Mouse (Mus musculus): Measurements from ENCODE around the gene Lamb3. TPM values are rescaled to one million over a fixed set of nuclear protein-coding genes. Genes with fewer than 3 reads are reported as not detected.

Gene Lamb3
- polyA plus RNA-seq, 1 experiment from 2014 or later, result 2.5 TPM

- no peak for TF ChIP-seq CTCF (IDR thresholded peaks at IDR 0.05; ENCODE audit: low read depth)
- no peaks in the 10 kb centered on the region for H3K4me1 ChIP-seq (replicated peaks; ENCODE audit: control insufficient read depth, insufficient read depth, low read length)
- no peak for ATAC-seq
- H3K27me3 ChIP-seq (replicated peaks; ENCODE audit: control insufficient read depth, insufficient read depth, low read length), result no peaks in the 10 kb centered on the region
- H3K36me3 ChIP-seq (ENCODE audit: control insufficient read depth, insufficient read depth), result no peaks in the 10 kb centered on the region
- H3K9ac ChIP-seq (ENCODE audit: low read depth, low read length), result no peak overlapping the region
- no peaks in the 10 kb centered on the region for H3K9me3 ChIP-seq (ENCODE audit: control insufficient read depth)
- H3K4me2 ChIP-seq (replicated peaks; ENCODE audit: low read depth), result no peak overlapping the region
- H3K27ac ChIP-seq (ENCODE audit: low read depth, low read length), result no peak overlapping the region
- no peak overlapping the region for H3K4me3 ChIP-seq (ENCODE audit: low read depth, low read length)
- WGBS, result 75% methylated on average over 4 of the region's 4 CpGs
These were observed 130.3 kb downstream of the Lamb3 start for GRCm38 (mm10) chr1:193337787-193338310.

- no peak overlapping the region for H3K4me3 ChIP-seq (ENCODE audit: low read depth, low read length)
- ATAC-seq, result no peak
- no peak for TF ChIP-seq CTCF (IDR thresholded peaks at IDR 0.05; ENCODE audit: low read depth)
These were observed 131.0 kb downstream of the Lamb3 start for GRCm38 (mm10) chr1:193338363-193338995.

GRCm38 (mm10) chr1:193342198-193342946 is 134.9 kb downstream of the Lamb3 start:
- H3K4me2 ChIP-seq (replicated peaks; ENCODE audit: low read depth), result no peak overlapping the region
- H3K9me3 ChIP-seq (ENCODE audit: control insufficient read depth), result no peaks in the 10 kb centered on the region
- H3K27me3 ChIP-seq (replicated peaks; ENCODE audit: control insufficient read depth, insufficient read depth, low read length), result no peaks in the 10 kb centered on the region
- no peak for ATAC-seq
- H3K27ac ChIP-seq (ENCODE audit: low read depth, low read length), result no peak overlapping the region
- no peaks in the 10 kb centered on the region for H3K36me3 ChIP-seq (ENCODE audit: control insufficient read depth, insufficient read depth)
- WGBS, result 84% methylated on average over 5 of the region's 5 CpGs
- H3K4me3 ChIP-seq (ENCODE audit: low read depth, low read length), result no peak overlapping the region
- H3K4me1 ChIP-seq (replicated peaks; ENCODE audit: control insufficient read depth, insufficient read depth, low read length), result no peaks in the 10 kb centered on the region
- TF ChIP-seq CTCF (IDR thresholded peaks at IDR 0.05; ENCODE audit: low read depth), result no peak
- H3K9ac ChIP-seq (ENCODE audit: low read depth, low read length), result no peak overlapping the region

More at GRCm38 (mm10) chr1:193338363-193338995, 131.0 kb downstream of the Lamb3 start:
- no peaks in the 10 kb centered on the region for H3K9me3 ChIP-seq (ENCODE audit: control insufficient read depth)
- H3K36me3 ChIP-seq (ENCODE audit: control insufficient read depth, insufficient read depth), result no peaks in the 10 kb centered on the region
- H3K27me3 ChIP-seq (replicated peaks; ENCODE audit: control insufficient read depth, insufficient read depth, low read length), result no peaks in the 10 kb centered on the region
- no peaks in the 10 kb centered on the region for H3K4me1 ChIP-seq (replicated peaks; ENCODE audit: control insufficient read depth, insufficient read depth, low read length)
- no peak overlapping the region for H3K4me2 ChIP-seq (replicated peaks; ENCODE audit: low read depth)
- no peak overlapping the region for H3K27ac ChIP-seq (ENCODE audit: low read depth, low read length)
- H3K9ac ChIP-seq (ENCODE audit: low read depth, low read length), result no peak overlapping the region
- 82% methylated on average over 9 of the region's 9 CpGs for WGBS

GRCm38 (mm10) chr1:193343853-193344252 is 136.4 kb downstream of the Lamb3 start:
- H3K36me3 ChIP-seq (ENCODE audit: control insufficient read depth, insufficient read depth), result no peaks in the 10 kb centered on the region
- no peak overlapping the region for H3K27ac ChIP-seq (ENCODE audit: low read depth, low read length)
- ATAC-seq, result 0 out of 2 replicates have a peak, but pooled peaks have one; percentile 42
- H3K4me2 ChIP-seq (replicated peaks; ENCODE audit: low read depth), result no peak overlapping the region
- no peaks in the 10 kb centered on the region for H3K4me1 ChIP-seq (replicated peaks; ENCODE audit: control insufficient read depth, insufficient read depth, low read length)
- no peak for TF ChIP-seq CTCF (IDR thresholded peaks at IDR 0.05; ENCODE audit: low read depth)
- H3K9me3 ChIP-seq (ENCODE audit: control insufficient read depth), result no peaks in the 10 kb centered on the region
- 69% methylated on average over 4 of the region's 4 CpGs for WGBS
- H3K4me3 ChIP-seq (ENCODE audit: low read depth, low read length), result no peak overlapping the region
- H3K27me3 ChIP-seq (replicated peaks; ENCODE audit: control insufficient read depth, insufficient read depth, low read length), result no peaks in the 10 kb centered on the region
- H3K9ac ChIP-seq (ENCODE audit: low read depth, low read length), result no peak overlapping the region

GRCm38 (mm10) chr1:193344976-193345375 is 137.5 kb downstream of the Lamb3 start:
- H3K27ac ChIP-seq (ENCODE audit: low read depth, low read length), result no peak overlapping the region
- no peaks in the 10 kb centered on the region for H3K36me3 ChIP-seq (ENCODE audit: control insufficient read depth, insufficient read depth)
- WGBS, result 55% methylated on average over 2 of the region's 2 CpGs
- no peak overlapping the region for H3K4me3 ChIP-seq (ENCODE audit: low read depth, low read length)
- no peaks in the 10 kb centered on the region for H3K4me1 ChIP-seq (replicated peaks; ENCODE audit: control insufficient read depth, insufficient read depth, low read length)
- H3K9ac ChIP-seq (ENCODE audit: low read depth, low read length), result no peak overlapping the region
- no peak for TF ChIP-seq CTCF (IDR thresholded peaks at IDR 0.05; ENCODE audit: low read depth)
- ATAC-seq, result no peak
- H3K27me3 ChIP-seq (replicated peaks; ENCODE audit: control insufficient read depth, insufficient read depth, low read length), result no peaks in the 10 kb centered on the region
- no peak overlapping the region for H3K4me2 ChIP-seq (replicated peaks; ENCODE audit: low read depth)
- H3K9me3 ChIP-seq (ENCODE audit: control insufficient read depth), result no peaks in the 10 kb centered on the region

DNA sequence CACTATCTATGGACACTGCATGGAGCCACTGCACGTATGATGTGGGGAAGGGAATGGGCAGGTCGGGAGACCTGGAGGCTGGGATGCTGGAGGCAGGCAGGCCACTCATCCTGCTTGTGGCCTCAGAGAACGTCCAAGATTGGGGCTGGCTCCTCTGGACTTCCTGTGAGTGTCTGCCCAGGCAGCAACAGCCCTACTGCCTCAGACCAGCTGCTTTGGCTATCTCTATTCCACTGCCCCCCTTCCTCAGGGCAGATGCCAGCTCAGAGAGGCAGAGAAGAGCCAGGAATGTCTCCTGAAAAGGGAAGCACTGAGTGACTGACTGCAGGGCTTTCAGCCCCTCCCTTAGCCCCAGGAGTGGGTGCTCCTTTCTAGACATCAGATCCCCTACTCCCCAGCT is 139.4 kb downstream of the Lamb3 start:
- Histone ChIP-seq H3K27me3 (replicated peaks; ENCODE audit: control insufficient read depth, insufficient read depth, low read length) (no peaks in the 10 kb centered on the region), H3K9me3 (ENCODE audit: control insufficient read depth) (no peaks in the 10 kb centered on the region), H3K4me2 (replicated peaks; ENCODE audit: low read depth) (no peak overlapping the region), H3K4me3 (ENCODE audit: low read depth, low read length) (no peak overlapping the region), H3K4me1 (replicated peaks; ENCODE audit: control insufficient read depth, insufficient read depth, low read length) (no peaks in the 10 kb centered on the region), H3K36me3 (ENCODE audit: control insufficient read depth, insufficient read depth) (no peaks in the 10 kb centered on the region), H3K27ac (ENCODE audit: low read depth, low read length) (no peak overlapping the region), H3K9ac (ENCODE audit: low read depth, low read length) (no peak overlapping the region)
- no peak for ATAC-seq
- WGBS, result 75% methylated on average over 3 of the region's 3 CpGs
- no peak for TF ChIP-seq CTCF (IDR thresholded peaks at IDR 0.05; ENCODE audit: low read depth)

Measured in intestine, postnatal 0 days (tissue).